Mouse (Mus musculus) myocyte (in vitro differentiated cells): Measurements from ENCODE around the gene Akap13. TPM values are rescaled to one million over a fixed set of nuclear protein-coding genes. Genes with fewer than 3 reads are reported as not detected.

Experiments
- H3K27me3 ChIP-seq: one replicate; pipeline ENCODE4 v1.6.1; 2011; ENCODE audit not compliant: control insufficient read depth, insufficient read depth, insufficient read length
- H3K36me3 ChIP-seq: one replicate; pipeline ENCODE4 v1.6.1; 2011; ENCODE audit not compliant: control insufficient read depth, insufficient read depth
- H3K4me2 ChIP-seq: one replicate; pipeline ENCODE4 v1.6.1; 2011; ENCODE audit warnings: low read depth, control low read depth
- H3K4me3 ChIP-seq: one replicate; pipeline ENCODE4 v1.5.1; 2011; ENCODE audit warnings: mild to moderate bottlenecking, control low read depth, moderate library complexity
- H3K79me2 ChIP-seq: one replicate; pipeline ENCODE4 v1.6.1; 2011; ENCODE audit not compliant: control insufficient read depth, insufficient read depth
- H3ac ChIP-seq: one replicate; pipeline ENCODE4 v1.6.1; 2011; ENCODE audit not compliant: control insufficient read depth, insufficient read length
- CEBPB ChIP-seq: IDR thresholded peaks from 2 replicates; pipeline ENCODE4 v1.6.1; 2011; ENCODE audit warnings: mild to moderate bottlenecking, moderate library complexity; ENCODE audit not compliant: poor library complexity, insufficient read depth, severe bottlenecking
- E2F4 ChIP-seq: IDR thresholded peaks from one replicate; pipeline ENCODE4 v1.6.1; 2011; ENCODE audit warnings: mild to moderate bottlenecking, control low read depth, moderate library complexity; ENCODE audit not compliant: insufficient read depth
- MAX ChIP-seq: IDR thresholded peaks from one replicate; pipeline ENCODE4 v1.6.1; 2011; ENCODE audit warnings: low read depth, mild to moderate bottlenecking, control low read depth
- MYOD1 ChIP-seq, 3 experiments: IDR thresholded peaks; one replicate each; pipeline ENCODE4 v1.6.1; 2011; ENCODE audit warnings: control low read depth in 2 of 3, low read depth in 2 of 3, mild to moderate bottlenecking in 2 of 3, moderate library complexity in 1 of 3; ENCODE audit not compliant: insufficient read length in 2 of 3, control insufficient read depth in 1 of 3
- MYOG ChIP-seq, 3 experiments: IDR thresholded peaks; one replicate each; pipeline ENCODE4 v1.6.1; 2011; ENCODE audit warnings: control low read depth in 2 of 3, low read depth in 2 of 3, mild to moderate bottlenecking in 2 of 3; ENCODE audit not compliant: insufficient read length in 2 of 3, control insufficient read depth in 1 of 3, insufficient read depth in 1 of 3
- POLR2A ChIP-seq: IDR thresholded peaks from one replicate; pipeline ENCODE4 v1.6.1; 2011; ENCODE audit warnings: low read depth, mild to moderate bottlenecking, control low read depth, moderate library complexity; ENCODE audit not compliant: insufficient read length
- POLR2AphosphoS2 ChIP-seq: IDR thresholded peaks from one replicate; pipeline ENCODE4 v1.6.1; 2011; ENCODE audit warnings: low read depth, control low read depth; ENCODE audit not compliant: insufficient read length
- REST ChIP-seq: IDR thresholded peaks from one replicate; pipeline ENCODE4 v1.6.1; 2011; ENCODE audit warnings: mild to moderate bottlenecking, control low read depth, moderate library complexity; ENCODE audit not compliant: insufficient read depth, insufficient read length
- SRF ChIP-seq: IDR thresholded peaks from one replicate; pipeline ENCODE4 v1.6.1; 2011; ENCODE audit warnings: low read depth; ENCODE audit not compliant: control insufficient read depth, insufficient read length
- TCF12 ChIP-seq: IDR thresholded peaks from one replicate; pipeline ENCODE4 v1.6.1; 2011; ENCODE audit warnings: mild to moderate bottlenecking, control low read depth; ENCODE audit not compliant: poor library complexity, insufficient read depth, severe bottlenecking
- TCF3 ChIP-seq: IDR thresholded peaks from one replicate; pipeline ENCODE4 v1.6.1; 2011; ENCODE audit warnings: low read depth, control low read depth; ENCODE audit not compliant: insufficient read length
- USF1 ChIP-seq: IDR thresholded peaks from one replicate; pipeline ENCODE4 v1.6.1; 2011; ENCODE audit warnings: low read depth, mild to moderate bottlenecking, control low read depth, moderate library complexity
- polyA plus RNA-seq: library from polyadenylated mRNA; unstranded; fragments of >200 nt; fragmentation: generic; extraction: Trizol; gene quantifications from one replicate; pipeline ENCODE4 v1.2.1, GENCODE M21; 2012; ENCODE audit warnings: missing spikeins

Gene Akap13
- polyA plus RNA-seq, 1 experiment: 13.9 TPM

- Histone ChIP-seq H3K27me3 (no peaks in the 10 kb centered on the region), H3K4me3 (no peak overlapping the region), H3ac (no peak overlapping the region), H3K4me2 (no peak overlapping the region), H3K79me2 (no peaks in the 10 kb centered on the region), H3K36me3 (peaks cover 57% of the 10 kb centered on the region)
- TF ChIP-seq MYOG (IDR thresholded peaks at IDR 0.05; ENCODE audit: control insufficient read depth in 1 of 3, insufficient read depth in 1 of 3, insufficient read length in 2 of 3, low read depth in 2 of 3) (no peak), USF1 (no peak), MAX (no peak), MYOD1 (IDR thresholded peaks at IDR 0.05; ENCODE audit: control insufficient read depth in 1 of 3, insufficient read length in 2 of 3, low read depth in 2 of 3) (no peak), SRF (no peak), POLR2A (no peak)
Observed at GRCm38 (mm10) chr7:75700771-75701345, 245.5 kb downstream of the Akap13 start.

GRCm38 (mm10) chr7:75701761-75702160 lies 246.4 kb downstream of the Akap13 start:
- H3K36me3 ChIP-seq: peaks cover 57% of the 10 kb centered on the region
- H3K27me3 ChIP-seq: no peaks in the 10 kb centered on the region
- no peak overlapping the region for H3ac ChIP-seq
- no peak for TF ChIP-seq USF1
- TF ChIP-seq TCF12: no peak
- TF ChIP-seq E2F4: no peak
- TF ChIP-seq CEBPB: no peak
- no peak for TF ChIP-seq SRF
- no peaks in the 10 kb centered on the region for H3K79me2 ChIP-seq
- H3K4me2 ChIP-seq: no peak overlapping the region
- no peak overlapping the region for H3K4me3 ChIP-seq

GRCm38 (mm10) chr7:75702368-75702767 lies 247.0 kb downstream of the Akap13 start:
- Histone ChIP-seq H3K79me2 (no peaks in the 10 kb centered on the region), H3K4me3 (no peak overlapping the region), H3K27me3 (no peaks in the 10 kb centered on the region), H3ac (no peak overlapping the region), H3K4me2 (no peak overlapping the region), H3K36me3 (peaks cover 56% of the 10 kb centered on the region)
- TF ChIP-seq MYOG (IDR thresholded peaks at IDR 0.05; ENCODE audit: control insufficient read depth in 1 of 3, insufficient read depth in 1 of 3, insufficient read length in 2 of 3, low read depth in 2 of 3) (no peak), CEBPB (no peak), USF1 (no peak), MYOD1 (IDR thresholded peaks at IDR 0.05; ENCODE audit: control insufficient read depth in 1 of 3, insufficient read length in 2 of 3, low read depth in 2 of 3) (no peak), REST (no peak), SRF (no peak), MAX (no peak), POLR2AphosphoS2 (no peak), POLR2A (no peak), E2F4 (no peak), TCF12 (no peak)

GRCm38 (mm10) chr7:75702966-75703645 lies 247.8 kb downstream of the Akap13 start:
- H3ac ChIP-seq: no peak overlapping the region
- H3K27me3 ChIP-seq: no peaks in the 10 kb centered on the region
- no peak for TF ChIP-seq CEBPB
- H3K79me2 ChIP-seq: no peaks in the 10 kb centered on the region
- peaks cover 62% of the 10 kb centered on the region for H3K36me3 ChIP-seq
- H3K4me2 ChIP-seq: no peak overlapping the region
- H3K4me3 ChIP-seq: no peak overlapping the region

- TF ChIP-seq TCF3 (no peak), REST (no peak)
- Histone ChIP-seq H3K36me3 (peaks cover 62% of the 10 kb centered on the region), H3K4me2 (no peak overlapping the region)
Observed at GRCm38 (mm10) chr7:75704862-75705261, 249.5 kb downstream of the Akap13 start.

GRCm38 (mm10) chr7:75709936-75710335 lies 254.6 kb downstream of the Akap13 start:
- Histone ChIP-seq H3ac (no peak overlapping the region), H3K4me2 (no peak overlapping the region), H3K79me2 (peaks cover 11% of the 10 kb centered on the region), H3K36me3 (peaks cover 39% of the 10 kb centered on the region), H3K27me3 (no peaks in the 10 kb centered on the region), H3K4me3 (no peak overlapping the region)
- TF ChIP-seq SRF (no peak), TCF3 (no peak), USF1 (no peak), CEBPB (no peak), MYOG (IDR thresholded peaks at IDR 0.05; ENCODE audit: control insufficient read depth in 1 of 3, insufficient read depth in 1 of 3, insufficient read length in 2 of 3, low read depth in 2 of 3) (no peak), E2F4 (no peak), POLR2AphosphoS2 (no peak), REST (no peak), POLR2A (no peak), MYOD1 (IDR thresholded peaks at IDR 0.05; ENCODE audit: control insufficient read depth in 1 of 3, insufficient read length in 2 of 3, low read depth in 2 of 3) (no peak), MAX (no peak), TCF12 (no peak)

More at GRCm38 (mm10) chr7:75704862-75705261, 249.5 kb downstream of the Akap13 start:
- Histone ChIP-seq H3K4me3 (no peak overlapping the region), H3K27me3 (no peaks in the 10 kb centered on the region), H3K79me2 (no peaks in the 10 kb centered on the region), H3ac (no peak overlapping the region)
